Mouse (Mus musculus): ENCODE measurements around the gene Dlec1. TPM values are rescaled to one million over a fixed set of nuclear protein-coding genes. Genes with fewer than 3 reads are reported as not detected.

Dlec1 gene
- polyA plus RNA-seq, 1 experiment from 2014 or later: 1.8 TPM

DNA sequence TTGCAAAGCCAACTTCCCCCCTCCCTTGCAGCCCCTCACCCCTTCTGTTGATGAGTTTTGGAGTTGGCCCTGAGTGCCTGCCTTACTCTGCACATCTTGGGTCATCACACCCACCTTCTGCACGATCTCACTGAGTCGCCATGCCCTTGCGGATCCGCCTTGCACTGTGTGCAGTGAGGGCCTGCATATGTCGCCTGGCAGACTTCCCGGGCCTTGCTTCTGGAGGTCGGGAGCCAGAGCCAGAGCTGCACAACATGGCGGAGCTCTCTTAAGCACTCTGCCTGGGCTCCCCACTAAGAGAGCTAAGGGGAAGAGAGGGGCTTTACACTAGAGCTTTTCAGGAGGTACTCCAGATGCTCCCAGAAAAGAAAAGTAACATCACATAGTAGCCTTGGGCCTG, 42.4 kb downstream of the Dlec1 start:
- Histone ChIP-seq H3K36me3 (ENCODE audit: control insufficient read depth, insufficient read depth, low read length) (no peaks in the 10 kb centered on the region), H3K4me1 (ENCODE audit: control insufficient read depth, insufficient read depth, low read length) (no peaks in the 10 kb centered on the region), H3K9ac (ENCODE audit: low read depth, low read length) (no peak overlapping the region), H3K4me2 (ENCODE audit: low read depth, low read length) (no peak overlapping the region), H3K4me3 (ENCODE audit: low read depth, low read length) (no peak overlapping the region), H3K9me3 (ENCODE audit: control insufficient read depth, low read length) (no peaks in the 10 kb centered on the region), H3K27me3 (replicated peaks; ENCODE audit: control insufficient read depth, insufficient read depth, low read length) (no peaks in the 10 kb centered on the region), H3K27ac (replicated peaks; ENCODE audit: low read depth, low read length) (no peak overlapping the region)
- no peak for DNase-seq (ENCODE audit: low spot score)
- ATAC-seq (ENCODE audit: low read depth): no peak
- WGBS: 82% methylated on average over 8 of the region's 8 CpGs

DNA sequence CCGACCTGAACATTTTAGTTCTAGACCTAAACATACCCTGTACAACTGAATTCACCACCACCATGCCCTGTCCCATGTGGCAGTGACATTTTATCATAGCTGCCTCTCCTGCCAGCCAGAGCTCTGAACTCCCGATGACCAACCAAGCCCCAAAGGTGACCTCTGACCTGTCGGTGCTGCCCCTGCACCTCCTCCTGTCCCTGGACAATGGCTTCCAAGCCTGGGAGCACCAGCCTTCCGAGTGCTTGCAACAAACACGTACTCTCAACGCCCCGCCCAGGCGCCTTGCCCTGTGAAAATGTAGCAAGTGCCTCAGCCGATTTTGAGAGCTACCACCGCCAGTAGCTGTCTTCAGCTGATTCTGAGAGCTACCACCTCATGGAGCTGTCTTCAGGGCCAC, 42.9 kb downstream of the Dlec1 start:
- DNase-seq (ENCODE audit: low spot score): no peak
- Histone ChIP-seq H3K4me1 (ENCODE audit: control insufficient read depth, insufficient read depth, low read length) (no peaks in the 10 kb centered on the region), H3K4me2 (ENCODE audit: low read depth, low read length) (no peak overlapping the region), H3K27me3 (replicated peaks; ENCODE audit: control insufficient read depth, insufficient read depth, low read length) (no peaks in the 10 kb centered on the region), H3K27ac (replicated peaks; ENCODE audit: low read depth, low read length) (no peak overlapping the region), H3K36me3 (ENCODE audit: control insufficient read depth, insufficient read depth, low read length) (no peaks in the 10 kb centered on the region), H3K4me3 (ENCODE audit: low read depth, low read length) (no peak overlapping the region), H3K9me3 (ENCODE audit: control insufficient read depth, low read length) (no peaks in the 10 kb centered on the region), H3K9ac (ENCODE audit: low read depth, low read length) (no peak overlapping the region)
- ATAC-seq (ENCODE audit: low read depth): no peak
- WGBS: 55% methylated on average over 10 of the region's 10 CpGs

DNA sequence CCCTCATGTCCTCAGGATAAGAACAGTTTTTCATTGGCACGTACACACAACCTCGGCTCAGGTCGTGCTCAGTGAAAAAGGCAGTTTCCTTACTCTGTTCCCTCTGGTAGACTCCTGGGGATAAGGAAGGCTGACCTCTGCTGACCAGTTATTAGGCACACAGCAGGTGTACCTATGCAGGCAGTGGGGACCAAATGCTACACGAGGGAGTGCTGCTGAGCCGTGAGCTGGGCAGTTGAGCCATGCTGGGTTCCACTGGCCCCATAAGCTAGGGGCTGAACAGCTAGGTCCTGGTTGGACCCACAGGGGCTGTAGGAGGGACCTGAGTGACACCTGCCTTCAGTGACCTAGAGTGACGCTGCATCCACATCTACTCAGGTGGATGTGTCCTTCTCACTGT, 43.4 kb downstream of the Dlec1 start:
- WGBS: 60% methylated on average over 6 of the region's 6 CpGs
- H3K27me3 ChIP-seq (replicated peaks; ENCODE audit: control insufficient read depth, insufficient read depth, low read length): no peaks in the 10 kb centered on the region
- ATAC-seq (ENCODE audit: low read depth) (no peak), DNase-seq (ENCODE audit: low spot score) (no peak)
- no peaks in the 10 kb centered on the region for H3K9me3 ChIP-seq (ENCODE audit: control insufficient read depth, low read length)
- H3K36me3 ChIP-seq (ENCODE audit: control insufficient read depth, insufficient read depth, low read length): no peaks in the 10 kb centered on the region
- no peaks in the 10 kb centered on the region for H3K4me1 ChIP-seq (ENCODE audit: control insufficient read depth, insufficient read depth, low read length)
- H3K4me2 ChIP-seq (ENCODE audit: low read depth, low read length): no peak overlapping the region
- H3K4me3 ChIP-seq (ENCODE audit: low read depth, low read length): no peak overlapping the region
- no peak overlapping the region for H3K9ac ChIP-seq (ENCODE audit: low read depth, low read length)
- H3K27ac ChIP-seq (replicated peaks; ENCODE audit: low read depth, low read length): no peak overlapping the region

DNA sequence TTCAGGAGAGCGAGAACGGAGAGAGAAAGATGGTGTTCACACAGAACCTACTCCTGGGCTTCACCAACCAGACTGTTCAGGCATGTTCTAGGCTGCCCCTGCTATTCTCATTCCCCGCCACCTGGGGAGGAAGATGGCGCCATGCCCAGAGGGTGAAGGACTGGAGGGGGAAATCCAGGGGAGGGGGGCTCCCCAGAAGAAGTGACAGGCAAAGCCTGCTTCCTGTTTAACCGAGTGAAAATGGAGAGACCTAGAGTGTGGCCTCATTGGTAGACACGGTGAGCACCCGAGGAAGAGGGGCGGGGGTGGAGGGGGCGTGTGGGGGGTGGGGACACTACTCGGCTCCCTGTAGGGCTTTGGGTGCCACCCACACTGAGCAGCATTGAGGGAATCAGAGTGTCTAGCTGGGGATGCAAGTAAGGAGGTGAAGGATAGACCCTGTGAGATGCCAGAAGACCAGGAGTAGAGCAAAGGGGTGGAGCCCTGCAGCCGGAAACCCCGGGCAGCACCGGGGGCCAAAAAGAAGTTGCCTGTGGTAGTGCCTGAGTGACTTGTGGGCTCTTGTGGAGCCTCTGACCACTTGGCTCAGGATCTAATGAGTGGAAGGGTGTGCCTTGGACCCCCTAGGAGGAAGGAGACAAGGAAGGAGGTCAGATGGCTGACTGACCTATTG, 44.0 kb downstream of the Dlec1 start:
- Histone ChIP-seq H3K4me3 (ENCODE audit: low read depth, low read length) (no peak overlapping the region), H3K27ac (replicated peaks; ENCODE audit: low read depth, low read length) (no peak overlapping the region), H3K36me3 (ENCODE audit: control insufficient read depth, insufficient read depth, low read length) (no peaks in the 10 kb centered on the region), H3K9me3 (ENCODE audit: control insufficient read depth, low read length) (no peaks in the 10 kb centered on the region), H3K4me2 (ENCODE audit: low read depth, low read length) (no peak overlapping the region), H3K4me1 (ENCODE audit: control insufficient read depth, insufficient read depth, low read length) (no peaks in the 10 kb centered on the region), H3K27me3 (replicated peaks; ENCODE audit: control insufficient read depth, insufficient read depth, low read length) (no peaks in the 10 kb centered on the region), H3K9ac (ENCODE audit: low read depth, low read length) (no peak overlapping the region)
- 71% methylated on average over 13 of the region's 13 CpGs for WGBS
- DNase-seq (ENCODE audit: low spot score) (no peak), ATAC-seq (ENCODE audit: low read depth) (no peak; the same call in 1 of the 2 replicates)

GRCm38 (mm10) chr9:119149601-119150000, 47.3 kb downstream of the Dlec1 start:
- no peak overlapping the region for H3K4me3 ChIP-seq (ENCODE audit: low read depth, low read length)
- no peak for ATAC-seq (ENCODE audit: low read depth)
- 16% methylated on average over 5 of the region's 5 CpGs for WGBS
- no peak overlapping the region for H3K27ac ChIP-seq (replicated peaks; ENCODE audit: low read depth, low read length)
- DNase-seq (ENCODE audit: low spot score): peak; percentile 86
- H3K36me3 ChIP-seq (ENCODE audit: control insufficient read depth, insufficient read depth, low read length): no peaks in the 10 kb centered on the region
- no peaks in the 10 kb centered on the region for H3K4me1 ChIP-seq (ENCODE audit: control insufficient read depth, insufficient read depth, low read length)
- H3K27me3 ChIP-seq (replicated peaks; ENCODE audit: control insufficient read depth, insufficient read depth, low read length): no peaks in the 10 kb centered on the region
- H3K4me2 ChIP-seq (ENCODE audit: low read depth, low read length): no peak overlapping the region
- no peak overlapping the region for H3K9ac ChIP-seq (ENCODE audit: low read depth, low read length)
- no peaks in the 10 kb centered on the region for H3K9me3 ChIP-seq (ENCODE audit: control insufficient read depth, low read length)

- no peak overlapping the region for H3K4me2 ChIP-seq (ENCODE audit: low read depth, low read length)
- no peak overlapping the region for H3K4me3 ChIP-seq (ENCODE audit: low read depth, low read length)
- H3K36me3 ChIP-seq (ENCODE audit: control insufficient read depth, insufficient read depth, low read length): no peaks in the 10 kb centered on the region
- no peaks in the 10 kb centered on the region for H3K4me1 ChIP-seq (ENCODE audit: control insufficient read depth, insufficient read depth, low read length)
- H3K27ac ChIP-seq (replicated peaks; ENCODE audit: low read depth, low read length): no peak overlapping the region
- ATAC-seq (ENCODE audit: low read depth): no peak
- peaks cover 11% of the 10 kb centered on the region; the same call in 1 of the 2 replicates for H3K27me3 ChIP-seq (replicated peaks; ENCODE audit: control insufficient read depth, insufficient read depth, low read length)
- 46% methylated on average over 2 of the region's 2 CpGs for WGBS
- no peak for DNase-seq (ENCODE audit: low spot score)
- H3K9me3 ChIP-seq (ENCODE audit: control insufficient read depth, low read length): no peaks in the 10 kb centered on the region
- H3K9ac ChIP-seq (ENCODE audit: low read depth, low read length): no peak overlapping the region
Measured at GRCm38 (mm10) chr9:119151751-119152150, 49.5 kb downstream of the Dlec1 start.

DNA sequence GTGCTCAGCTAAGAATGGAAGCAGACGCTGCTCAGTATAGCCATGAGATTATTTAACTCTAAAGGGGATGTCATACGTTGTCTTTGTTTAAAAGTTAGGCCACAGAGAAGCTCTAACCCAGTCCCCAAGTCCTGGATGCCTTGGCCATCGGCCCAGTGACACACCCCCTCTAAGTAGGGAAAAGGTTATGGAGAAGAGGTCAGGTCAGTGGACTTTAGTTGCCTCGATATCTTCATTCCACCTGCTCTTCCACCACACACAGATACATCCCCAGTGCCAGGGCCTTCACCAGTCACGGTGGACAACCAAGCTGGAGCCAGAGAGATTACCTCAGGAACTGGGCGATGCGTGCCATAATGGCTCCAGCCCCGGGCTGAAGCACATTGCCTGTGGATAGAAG, 53.1 kb downstream of the Dlec1 start:
- Histone ChIP-seq H3K27me3 (replicated peaks; ENCODE audit: control insufficient read depth, insufficient read depth, low read length) (peaks cover 13% of the 10 kb centered on the region; the same call in 1 of the 2 replicates), H3K4me1 (ENCODE audit: control insufficient read depth, insufficient read depth, low read length) (no peaks in the 10 kb centered on the region)
- 77% methylated on average over 8 of the region's 8 CpGs for WGBS

GRCm38 (mm10) chr9:119155826-119156225, 53.5 kb downstream of the Dlec1 start:
- WGBS: 39% methylated on average over 6 of the region's 7 CpGs
- DNase-seq (ENCODE audit: low spot score) (peak; percentile 32), ATAC-seq (ENCODE audit: low read depth) (0 out of 2 replicates have a peak, but pooled peaks have one; percentile 13)
- peak overlapping the region; percentile 50; the same call in 1 of the 2 replicates for H3K4me3 ChIP-seq (ENCODE audit: low read depth, low read length)
- H3K9me3 ChIP-seq (ENCODE audit: control insufficient read depth, low read length): no peaks in the 10 kb centered on the region
- H3K36me3 ChIP-seq (ENCODE audit: control insufficient read depth, insufficient read depth, low read length): no peaks in the 10 kb centered on the region
- no peaks in the 10 kb centered on the region for H3K4me1 ChIP-seq (ENCODE audit: control insufficient read depth, insufficient read depth, low read length)
- peaks cover 13% of the 10 kb centered on the region; the same call in 1 of the 2 replicates for H3K27me3 ChIP-seq (replicated peaks; ENCODE audit: control insufficient read depth, insufficient read depth, low read length)
- peak overlapping the region; percentile 63 for H3K4me2 ChIP-seq (ENCODE audit: low read depth, low read length)
- H3K27ac ChIP-seq (replicated peaks; ENCODE audit: low read depth, low read length): no peak overlapping the region
- H3K9ac ChIP-seq (ENCODE audit: low read depth, low read length): 0 out of 2 replicates have a peak overlapping the region, but pooled peaks have one; percentile 43

More for the DNA sequence above, 53.1 kb downstream of the Dlec1 start:
- Histone ChIP-seq H3K9ac (ENCODE audit: low read depth, low read length) (no peak overlapping the region), H3K36me3 (ENCODE audit: control insufficient read depth, insufficient read depth, low read length) (no peaks in the 10 kb centered on the region), H3K4me3 (ENCODE audit: low read depth, low read length) (no peak overlapping the region), H3K27ac (replicated peaks; ENCODE audit: low read depth, low read length) (no peak overlapping the region), H3K9me3 (ENCODE audit: control insufficient read depth, low read length) (no peaks in the 10 kb centered on the region), H3K4me2 (ENCODE audit: low read depth, low read length) (no peak overlapping the region)
- no peak for ATAC-seq (ENCODE audit: low read depth)
- no peak for DNase-seq (ENCODE audit: low spot score)
